Mouse (Mus musculus): Measurements from ENCODE around the gene Cish. TPM values are rescaled to one million over a fixed set of nuclear protein-coding genes. Genes with fewer than 3 reads are reported as not detected.
A peak's percentile ranks its signal among the peaks of the same experiment; 100 is the strongest.

Cish gene
- total RNA-seq, 4 experiments from 2014 or later: 5.1 to 61.2 (median 22.7) TPM

DNA sequence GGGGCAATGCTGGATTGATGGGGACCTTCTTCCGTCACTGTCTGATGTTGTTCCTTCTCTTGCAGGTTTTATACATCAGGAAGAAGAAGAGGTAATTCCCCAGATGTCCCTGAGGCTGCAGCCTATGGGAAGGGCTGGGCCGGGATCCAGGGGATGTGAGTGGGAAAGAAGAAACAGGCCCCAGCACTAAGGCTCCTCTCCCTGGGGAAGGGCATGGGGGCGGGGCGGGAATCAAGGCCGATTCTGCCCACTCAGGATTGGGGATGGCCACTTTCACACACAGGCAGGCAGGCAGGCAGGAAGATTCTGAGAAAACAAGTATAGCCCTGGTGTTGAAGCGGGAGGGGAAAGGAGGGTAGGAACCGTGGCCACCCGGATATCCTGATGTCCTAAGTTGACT, 50.3 kb downstream of the Cish start:
- DNase-seq (ENCODE audit: low spot score in 2 of 2): no peak

DNA sequence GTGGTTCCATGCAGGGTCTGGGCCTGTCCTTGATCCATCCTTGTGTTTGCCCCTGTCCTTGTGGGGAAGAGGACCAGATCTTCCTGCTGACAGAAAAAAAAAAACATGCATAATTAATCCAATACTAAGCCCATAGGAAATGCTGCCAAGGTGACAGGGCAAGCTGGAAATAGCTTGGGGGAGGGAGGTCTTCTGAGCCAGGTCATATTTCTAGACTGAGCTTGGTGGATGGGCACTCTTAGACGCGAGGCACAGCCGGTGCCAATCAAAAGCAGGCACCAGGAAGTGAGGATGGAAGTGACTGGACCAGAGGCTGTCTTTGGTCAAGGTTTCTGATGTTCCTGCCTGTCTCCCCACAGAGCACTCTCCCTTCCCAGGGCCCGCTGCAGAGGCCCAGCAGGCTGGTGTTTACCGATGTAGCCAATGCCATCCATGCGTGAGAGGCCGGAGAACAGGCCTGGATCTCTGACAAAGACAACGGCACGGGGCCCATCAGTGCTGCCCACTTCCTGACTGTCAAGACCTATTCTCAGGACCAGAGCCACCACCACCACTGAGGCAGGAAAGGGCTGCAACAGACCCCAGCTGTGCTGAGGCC, 51.9 kb downstream of the Cish start:
- peak in 1 of 2 experiments; percentile 60 for DNase-seq (ENCODE audit: low spot score in 2 of 2)

DNA sequence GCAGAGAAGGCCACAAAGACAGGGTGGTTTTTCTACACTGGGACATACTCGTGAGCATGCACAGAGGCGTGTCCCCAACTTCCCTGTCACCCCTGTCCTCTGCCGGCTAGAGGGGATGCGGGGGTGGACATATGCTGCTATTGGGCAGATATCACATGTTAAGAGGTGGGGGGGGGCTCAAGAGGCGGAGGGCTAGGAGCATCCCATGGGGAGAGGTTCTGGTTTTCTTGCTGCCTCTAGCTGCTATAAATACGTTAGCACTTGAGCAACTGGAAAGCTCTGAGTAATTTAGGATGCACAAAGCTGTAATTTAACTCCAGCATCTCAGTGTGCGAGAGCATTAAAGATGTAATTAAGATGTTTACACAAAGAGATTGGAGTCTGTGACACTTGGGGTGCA, 53.5 kb downstream of the Cish start:
- no peak for DNase-seq (ENCODE audit: low spot score in 2 of 2)

Other genes with a start within 250 kb of the Cish start
- gene Dock3, start 64.1 kb upstream of the Cish start, total RNA-seq (2022): under 1 TPM in 3 of 4 experiments, not detected in 1; 0.13 to 0.32 (median 0.19) TPM
- gene Mapkapk3, start 6.1 kb upstream of the Cish start, total RNA-seq (2022): 10 to 100 TPM; 33.6 to 41.0 (median 36.0) TPM
- gene Hemk1, start 42.3 kb downstream of the Cish start, total RNA-seq (2022): 10 to 100 TPM in 3 of 4 experiments, 1 to 10 TPM in 1; 9.6 to 16.3 (median 11.7) TPM
- gene 6430571L13Rik, start 44.6 kb downstream of the Cish start, total RNA-seq (2022): 10 to 100 TPM; 29.0 to 53.2 (median 38.4) TPM
- gene Cacna2d2, start 103.6 kb downstream of the Cish start, total RNA-seq (2022): under 1 TPM; 0.15 to 0.65 (median 0.41) TPM
- gene Tmem115, start 237.9 kb downstream of the Cish start, total RNA-seq (2022): 10 to 100 TPM; 15.4 to 19.0 (median 16.6) TPM
- gene Cyb561d2, start 246.2 kb downstream of the Cish start, total RNA-seq (2022): 1 to 10 TPM; 3.5 to 4.9 (median 4.2) TPM
- 10 to 100 TPM; 10.4 to 13.4 (median 11.0) TPM for gene Nprl2, start 246.2 kb downstream of the Cish start, total RNA-seq (2022)